Mouse (Mus musculus): ENCODE results near the gene Sla2.
A peak's percentile ranks its signal among the peaks of the same experiment; 100 is the strongest.
"Not testable (repeated sequence)": the region's sequence is repeated elsewhere in the genome, so short reads cannot be mapped to it uniquely, and the experiment has no call there.

The Sla2 gene

DNA sequence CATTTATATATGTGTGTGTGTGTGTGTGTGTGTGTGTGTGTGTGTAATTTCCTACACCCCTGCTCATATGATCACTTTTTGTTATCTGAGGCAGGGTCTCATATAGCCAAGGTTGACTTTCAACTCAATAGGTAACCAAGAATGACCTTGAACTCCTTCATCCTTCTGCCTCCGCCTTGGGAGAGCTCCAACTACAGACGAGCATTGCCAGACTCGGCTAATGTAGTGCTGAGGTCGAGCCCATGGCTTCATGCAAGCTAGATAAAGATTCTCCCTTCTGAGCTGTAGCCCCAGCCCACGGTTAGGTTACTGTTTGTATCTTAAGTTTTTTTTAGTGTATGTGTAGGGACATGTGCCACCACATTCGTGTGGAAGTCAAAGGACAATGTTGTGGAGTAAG lies 14.9 kb upstream of the Sla2 start:
- DNase-seq (ENCODE audit: low spot score in 2 of 2): no peak

DNA sequence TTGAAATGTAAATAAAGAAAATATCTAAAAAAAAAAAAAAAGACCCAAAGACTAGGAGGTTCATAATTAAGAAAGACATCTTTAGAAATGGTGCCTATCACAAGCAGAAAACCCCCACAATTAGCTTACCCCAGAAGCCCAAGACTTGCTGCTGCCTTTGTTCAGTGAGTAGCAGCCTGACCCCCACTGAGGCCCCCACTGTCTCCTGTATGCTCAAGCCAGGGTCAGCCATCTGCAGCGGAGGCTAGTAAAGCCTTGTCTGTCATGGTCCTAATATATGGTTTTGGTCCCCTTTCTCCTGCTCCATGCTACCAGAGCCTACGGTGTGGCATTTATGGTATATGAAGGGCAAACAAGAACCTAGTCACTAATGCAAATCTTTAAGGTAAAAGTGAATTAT lies 14.4 kb upstream of the Sla2 start:
- no peak for DNase-seq (ENCODE audit: low spot score in 2 of 2)

DNA sequence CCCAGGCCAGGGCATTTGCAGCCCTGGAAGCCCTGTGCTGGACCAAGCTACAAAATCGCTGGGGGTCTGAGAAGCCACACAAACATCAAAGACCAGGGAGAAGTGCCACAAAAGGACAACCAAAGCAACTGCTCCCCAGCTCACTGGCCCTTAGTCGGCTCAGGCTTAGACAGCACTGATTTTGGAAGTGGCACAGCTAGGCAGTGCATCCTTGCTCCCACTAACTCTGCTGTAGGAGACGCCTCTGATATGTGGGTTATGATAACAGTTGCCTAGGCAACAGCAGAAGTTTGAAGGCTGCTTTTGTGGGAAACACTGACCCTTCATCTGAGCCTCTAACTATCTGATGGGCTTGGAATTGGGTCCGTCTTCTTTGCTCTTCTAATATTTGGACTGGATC lies 12.2 kb upstream of the Sla2 start:
- peak in 1 of 2 experiments; percentile 26 for DNase-seq (ENCODE audit: low spot score in 2 of 2)

GRCm38 (mm10) chr2:156898374-156898773 lies 11.4 kb upstream of the Sla2 start:
- no peak for DNase-seq (ENCODE audit: low spot score in 2 of 2)

DNA sequence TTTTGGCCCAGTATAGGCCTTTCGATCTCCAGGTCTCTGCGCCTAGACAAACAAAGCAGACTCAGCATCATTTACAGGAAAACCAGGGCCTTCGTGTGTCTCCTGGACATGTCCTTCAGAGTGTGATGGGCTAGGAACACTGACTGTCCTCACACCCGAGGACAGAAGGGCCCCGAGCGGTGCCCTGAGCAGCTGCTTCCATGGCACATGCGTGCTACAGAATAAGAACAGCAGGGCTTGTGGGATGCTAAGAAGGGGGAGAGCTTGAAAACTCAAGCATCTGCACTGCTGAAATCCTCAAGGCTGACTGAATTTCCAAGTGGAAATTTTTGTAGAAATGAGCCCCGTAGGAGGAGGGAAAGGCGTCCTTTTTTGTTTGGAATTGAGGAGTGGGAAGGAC lies 10.0 kb upstream of the Sla2 start:
- peak; percentile 51 to 73 for DNase-seq (ENCODE audit: low spot score in 2 of 2)

DNA sequence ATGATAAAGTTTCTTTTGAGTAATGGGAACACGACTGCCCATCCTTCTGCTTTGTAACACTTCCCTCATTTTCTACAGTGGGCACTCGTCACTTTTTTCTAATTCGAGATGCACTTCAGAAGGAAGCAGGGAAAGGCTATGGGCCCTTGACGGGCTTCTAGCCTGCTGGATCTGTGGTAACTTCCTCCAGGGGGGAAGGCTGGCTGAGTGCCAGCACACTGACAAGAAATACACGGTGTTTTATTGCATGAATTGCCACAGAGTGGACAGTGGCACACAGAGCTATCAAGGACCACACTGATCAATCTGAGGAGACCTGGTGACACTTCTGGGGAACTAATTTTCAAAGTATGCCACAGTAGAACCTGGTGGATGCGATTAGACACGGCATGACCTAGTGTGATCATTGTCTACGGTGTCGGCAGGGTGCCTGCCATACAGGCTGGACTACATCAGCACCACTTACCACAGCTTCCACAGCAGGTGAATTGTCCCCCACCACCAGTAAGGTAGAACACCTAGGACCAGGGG lies 9.5 kb upstream of the Sla2 start:
- no peak for DNase-seq (ENCODE audit: low spot score in 2 of 2)

DNA sequence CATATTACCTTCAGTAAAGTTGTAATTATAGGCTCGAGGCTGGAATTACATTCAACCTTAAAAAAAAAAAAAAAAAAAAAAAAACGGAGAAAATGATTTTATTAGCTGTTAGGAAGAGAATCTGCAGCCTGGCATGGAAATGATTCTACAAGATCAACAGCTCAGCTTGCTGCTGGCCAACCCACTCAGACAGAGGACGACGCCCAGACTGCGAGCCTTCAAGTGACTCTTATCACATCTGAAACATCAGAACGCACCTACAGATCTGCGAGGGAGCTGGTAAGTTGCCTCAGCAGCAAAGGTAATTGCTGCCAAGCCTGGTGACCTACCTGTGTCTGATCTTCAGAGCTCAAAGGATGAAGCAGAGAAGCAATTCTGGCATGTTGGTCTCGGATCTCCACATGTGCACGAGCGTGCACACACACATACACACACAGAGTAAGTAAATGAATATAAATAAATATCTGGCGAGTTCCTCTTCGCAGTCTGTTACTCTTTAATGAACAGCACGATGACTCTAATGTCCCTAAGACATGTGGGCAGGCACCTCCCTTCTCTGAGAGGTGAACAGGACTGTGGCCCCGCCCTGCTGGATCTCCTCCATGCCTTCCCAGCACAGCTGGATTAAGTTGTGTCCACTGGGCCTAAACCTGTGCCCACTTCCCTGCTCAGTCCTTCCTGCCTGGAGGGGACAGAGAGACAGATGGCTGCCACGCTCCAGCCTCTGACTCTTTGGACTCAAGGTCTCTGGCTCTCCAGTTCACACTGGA lies 7.7 kb upstream of the Sla2 start:
- DNase-seq (ENCODE audit: low spot score in 2 of 2): no peak

DNA sequence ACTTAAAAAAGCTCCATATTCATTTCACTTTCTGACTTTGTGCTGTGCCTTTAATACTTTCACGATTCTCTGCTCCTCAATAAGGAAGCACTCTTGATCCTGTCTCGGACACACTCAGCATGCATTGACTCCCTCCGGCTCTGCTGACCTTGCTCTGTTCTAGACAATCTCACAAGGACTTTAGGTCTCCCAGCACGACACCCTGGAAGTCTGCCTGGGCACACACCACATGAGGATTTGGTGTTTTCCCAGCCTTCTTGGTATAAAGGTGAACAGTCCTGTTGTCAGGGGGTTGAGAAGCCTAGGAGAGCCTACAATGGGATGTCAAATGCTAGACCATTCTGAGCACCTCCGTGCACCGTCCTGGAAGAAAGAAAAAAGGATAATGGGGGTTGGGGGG lies 5.8 kb upstream of the Sla2 start:
- no peak for DNase-seq (ENCODE audit: low spot score in 2 of 2)

GRCm38 (mm10) chr2:156892240-156892639 lies 5.2 kb upstream of the Sla2 start:
- no peak for DNase-seq (ENCODE audit: low spot score in 2 of 2)

DNA sequence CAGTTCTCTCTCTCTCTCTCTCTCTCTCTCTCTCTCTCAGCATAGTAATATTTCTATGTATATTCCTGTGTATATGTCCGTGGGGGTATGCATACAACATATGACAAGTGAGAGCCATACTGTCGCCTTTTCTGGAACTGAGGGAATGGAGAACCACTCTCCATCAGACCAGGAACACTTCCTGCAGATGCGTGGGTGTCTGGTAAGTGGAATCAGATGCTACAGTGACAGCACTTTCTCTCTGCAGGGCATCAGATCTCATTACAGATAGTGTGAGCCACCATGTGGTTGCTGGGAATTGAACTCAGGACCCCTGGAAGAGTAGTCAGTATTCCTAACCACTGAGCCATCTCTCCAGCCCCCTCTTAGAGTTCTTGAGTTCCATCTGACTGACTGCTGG lies 1.5 kb upstream of the Sla2 start:
- DNase-seq (ENCODE audit: low spot score in 2 of 2): no peak

DNA sequence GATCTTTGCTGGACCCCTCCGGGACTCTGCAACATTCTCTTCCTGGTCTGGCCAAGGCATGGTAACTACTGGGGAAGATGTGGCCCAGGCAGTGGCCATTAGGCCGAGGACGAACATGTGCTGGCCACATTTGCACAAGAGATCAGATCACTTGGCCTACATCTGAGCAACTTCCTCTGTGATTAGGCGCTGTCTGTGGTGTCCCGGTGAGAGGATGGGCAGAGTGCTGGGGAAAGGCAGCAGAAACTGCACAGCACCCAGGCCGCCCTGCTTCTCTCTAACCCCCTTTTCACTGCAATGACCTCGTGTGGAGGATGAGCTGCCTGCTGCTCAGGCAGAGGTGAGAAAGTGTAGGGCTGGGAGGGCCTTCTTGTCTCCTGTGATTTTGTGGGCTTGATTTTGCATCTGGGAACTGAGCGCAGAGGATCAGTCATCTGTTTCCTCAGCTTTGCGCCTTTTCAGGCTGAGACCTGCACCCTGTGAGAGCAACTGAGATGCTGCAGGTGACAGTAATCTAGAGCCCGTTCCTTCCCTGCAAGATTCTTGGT lies 834 bp downstream of the Sla2 start:
- DNase-seq (ENCODE audit: low spot score in 2 of 2): no peak

- DNase-seq (ENCODE audit: low spot score in 2 of 2): not testable (repeated sequence)
Observed at GRCm38 (mm10) chr2:156885666-156886065, 1.3 kb downstream of the Sla2 start.

GRCm38 (mm10) chr2:156884396-156885211 lies 2.4 kb downstream of the Sla2 start:
- DNase-seq (ENCODE audit: low spot score in 2 of 2): no peak

DNA sequence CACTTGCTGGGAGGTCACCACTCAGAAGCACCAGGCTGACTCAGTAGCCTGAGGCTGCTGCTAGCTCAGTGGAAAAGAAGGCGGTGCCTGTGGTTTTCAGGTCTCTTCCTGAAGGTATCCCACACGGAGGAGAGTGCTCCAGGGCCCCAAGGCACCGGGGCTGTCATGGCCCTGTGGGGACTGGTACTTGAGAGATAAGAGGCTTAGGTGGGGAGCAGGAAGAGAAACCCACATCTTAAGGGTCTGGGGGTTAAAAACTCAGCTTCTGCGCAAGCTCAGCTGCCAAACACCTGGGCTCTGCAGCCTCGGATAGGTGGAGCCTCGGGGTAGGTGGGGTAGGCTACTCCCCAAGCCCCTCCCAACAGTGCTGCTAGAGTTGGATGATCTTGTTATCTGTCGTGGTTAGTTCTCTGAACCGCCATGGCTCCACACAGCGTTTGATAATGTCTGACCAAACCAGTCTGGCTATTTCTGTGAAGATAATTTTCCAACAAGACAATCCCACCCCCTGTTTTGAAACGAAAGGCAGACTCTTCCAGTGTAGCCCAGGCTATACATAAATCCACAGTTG lies 4.5 kb downstream of the Sla2 start:
- no peak for DNase-seq (ENCODE audit: low spot score in 2 of 2)

DNA sequence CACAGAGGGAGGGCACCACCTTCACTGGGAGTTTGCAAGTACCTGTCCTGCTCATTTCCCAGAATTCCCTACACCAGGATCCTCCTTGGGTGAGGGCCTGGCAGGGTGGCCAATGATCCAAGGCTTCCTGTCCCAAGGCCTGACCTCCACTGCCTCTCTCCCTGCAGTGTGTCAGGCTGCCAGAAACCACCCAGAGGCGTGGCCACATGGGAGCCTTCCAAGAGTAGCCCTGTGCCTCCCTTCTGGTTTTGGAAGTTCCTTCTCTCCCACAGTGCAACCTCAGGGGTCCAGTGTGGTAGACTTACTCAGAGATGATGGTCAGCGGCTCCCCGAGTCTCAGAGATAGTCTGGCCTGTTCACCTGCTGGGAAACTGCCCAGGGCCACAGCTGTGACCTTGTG lies 7.5 kb downstream of the Sla2 start:
- DNase-seq (ENCODE audit: low spot score in 2 of 2): no peak

DNA sequence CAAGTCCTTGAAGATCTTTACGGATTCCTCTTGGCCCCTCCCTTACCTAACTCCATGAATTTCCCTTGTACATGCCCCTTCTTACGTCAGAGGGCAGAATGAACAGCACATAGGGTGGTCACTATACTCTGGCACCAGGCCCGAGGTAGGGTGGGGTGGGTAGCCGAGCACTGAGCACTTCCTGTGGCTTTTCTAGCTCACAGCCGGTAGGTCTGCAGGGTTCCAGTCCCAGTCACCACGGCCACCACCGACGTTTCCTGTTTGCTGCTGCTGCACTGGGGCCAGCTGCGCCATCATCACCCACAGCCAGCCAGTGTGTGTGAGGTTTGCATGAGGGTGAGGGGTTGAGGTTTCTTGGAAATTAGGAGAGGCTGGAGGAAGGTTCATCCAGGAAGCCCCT lies 9.3 kb downstream of the Sla2 start:
- DNase-seq (ENCODE audit: low spot score in 2 of 2): no peak

DNA sequence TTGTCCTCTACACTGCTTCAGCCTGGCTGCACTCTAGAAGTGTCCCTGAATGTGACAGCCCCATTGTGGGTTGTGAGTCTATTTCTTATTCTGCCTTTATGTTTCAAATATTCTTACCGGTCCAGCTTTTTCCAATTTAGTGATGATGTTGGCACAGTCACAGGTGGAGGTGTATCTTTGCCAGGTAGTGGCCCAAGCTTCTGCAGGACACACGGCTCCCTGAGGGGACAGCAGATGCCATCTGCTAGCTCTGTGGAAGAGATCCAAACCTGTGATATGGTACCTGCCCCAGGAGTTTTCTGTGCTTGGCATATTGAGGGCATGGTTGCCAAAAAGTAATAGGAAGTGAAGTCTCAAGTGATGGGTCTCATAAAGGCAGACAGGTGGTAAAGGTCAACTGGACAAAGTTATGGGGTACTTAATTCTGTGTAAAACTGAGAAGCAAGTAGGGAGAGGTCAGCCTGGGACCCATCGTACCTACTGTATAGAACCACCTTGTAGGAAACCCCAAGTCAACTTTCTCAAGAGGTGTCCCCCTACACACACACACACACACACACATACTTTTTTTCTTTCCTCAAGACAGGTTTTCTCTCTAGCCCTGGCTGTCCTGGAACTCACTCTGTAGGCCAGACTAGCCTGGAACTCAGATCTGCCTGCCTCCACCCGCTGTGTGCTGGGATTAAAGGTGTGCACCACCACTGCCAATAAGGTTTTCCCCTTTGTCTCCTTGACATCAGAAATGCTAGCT lies 12.1 kb downstream of the Sla2 start:
- DNase-seq (ENCODE audit: low spot score in 2 of 2): no peak

DNA sequence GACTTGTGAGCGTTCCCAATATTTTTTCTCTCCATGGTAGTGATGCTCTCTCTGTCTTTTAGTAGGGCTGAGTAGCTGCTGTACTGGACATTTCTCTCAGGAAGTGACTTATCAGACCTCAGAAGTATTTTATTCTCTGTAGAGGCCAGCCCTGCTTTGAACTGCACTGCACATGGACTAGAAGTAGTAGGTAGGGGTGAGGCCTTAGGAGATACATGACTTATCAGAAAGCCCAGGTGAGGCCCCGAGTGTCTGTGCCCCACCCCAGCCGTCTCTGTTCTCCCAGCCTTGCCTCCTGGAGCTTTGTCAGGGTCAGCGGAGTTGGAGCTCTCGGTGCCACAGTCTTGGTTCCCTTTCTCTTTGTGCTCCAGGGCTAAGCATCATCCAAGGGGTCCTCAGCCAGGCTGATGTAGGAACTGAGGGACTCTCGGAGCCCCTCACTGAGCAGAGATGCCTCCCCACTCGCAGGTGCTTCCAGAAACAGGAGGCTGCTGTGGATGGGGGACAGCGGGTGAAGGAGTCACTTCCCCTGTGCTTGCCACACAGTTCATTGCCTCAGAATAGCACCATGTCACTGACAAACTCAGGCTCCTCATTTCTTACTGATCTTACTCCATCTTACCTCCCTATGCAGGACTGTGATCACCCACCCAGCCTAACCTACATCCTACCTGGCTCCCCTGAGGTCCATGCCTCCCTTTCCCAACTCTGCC lies 12.8 kb downstream of the Sla2 start:
- DNase-seq (ENCODE audit: low spot score in 2 of 2): no peak

DNA sequence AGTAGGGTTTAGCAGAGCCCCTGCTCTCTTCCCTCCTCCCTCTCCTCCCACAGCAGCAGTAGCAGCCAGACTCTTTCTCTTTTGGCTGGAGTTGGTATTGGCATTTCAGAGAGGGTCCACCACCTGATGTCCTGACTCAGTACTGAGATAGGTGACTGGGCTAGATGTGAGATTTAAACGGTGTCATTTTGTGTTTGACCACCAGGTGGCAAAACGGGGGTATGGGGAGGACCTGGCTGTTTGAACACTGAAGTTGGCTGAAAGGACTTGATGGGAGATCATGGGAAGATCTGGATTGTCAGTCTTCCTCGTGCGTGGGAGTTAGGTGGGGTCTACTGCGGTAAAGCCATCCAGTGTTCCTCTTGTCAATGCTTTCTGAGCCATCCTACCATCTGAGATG lies 13.4 kb downstream of the Sla2 start:
- DNase-seq (ENCODE audit: low spot score in 2 of 2): peak; percentile 50 to 55

GRCm38 (mm10) chr2:156870519-156870918 lies 16.5 kb downstream of the Sla2 start:
- no peak for DNase-seq (ENCODE audit: low spot score in 2 of 2)

- no peak for DNase-seq (ENCODE audit: low spot score in 2 of 2)
Observed at GRCm38 (mm10) chr2:156869554-156869953, 17.4 kb downstream of the Sla2 start.

Measured in frontal cortex, postnatal 36 days (tissue).